Mouse (Mus musculus) embryonic facial prominence, embryonic 15.5 days (tissue): Measurements from ENCODE around the gene Hadhb. TPM values are rescaled to one million over a fixed set of nuclear protein-coding genes. Genes with fewer than 3 reads are reported as not detected.

ENCODE experiments used
- ATAC-seq: fragments of 200-750 bp; cut with Nextera tagmentation; 2 replicates; pipeline ENCODE4 v1.8.0; 2017; ENCODE audit warnings: low read depth, moderate TSS enrichment; ENCODE audit not compliant: insufficient number of reproducible peaks, low FRiP score, low TSS enrichment
- H3K27ac ChIP-seq: fragments of 300-500 bp; sonication (generic); replicated peaks from 2 replicates; pipeline ENCODE4 v1.5.1; 2015; ENCODE audit warnings: mild to moderate bottlenecking, inconsistent platforms
- H3K27me3 ChIP-seq: fragments of 300-500 bp; sonication (generic); 2 replicates; pipeline ENCODE4 v1.6.1; 2015; ENCODE audit warnings: inconsistent platforms
- H3K36me3 ChIP-seq: fragments of 300-500 bp; sonication (generic); 2 replicates; pipeline ENCODE4 v1.6.1; 2015; ENCODE audit warnings: mild to moderate bottlenecking, inconsistent platforms
- H3K4me1 ChIP-seq: fragments of 300-500 bp; sonication (generic); 2 replicates; pipeline ENCODE4 v1.6.1; 2015; ENCODE audit warnings: inconsistent platforms
- H3K4me2 ChIP-seq: fragments of 300-500 bp; sonication (generic); replicated peaks from 2 replicates; pipeline ENCODE4 v1.6.1; 2015; ENCODE audit warnings: mild to moderate bottlenecking, inconsistent platforms
- H3K4me3 ChIP-seq: fragments of 300-500 bp; sonication (generic); replicated peaks from 2 replicates; pipeline ENCODE4 v1.5.1; 2015; ENCODE audit warnings: mild to moderate bottlenecking, inconsistent platforms
- H3K9ac ChIP-seq: fragments of 300-500 bp; sonication (generic); 2 replicates; pipeline ENCODE4 v1.6.1; 2015; ENCODE audit warnings: inconsistent platforms
- H3K9me3 ChIP-seq: fragments of 300-500 bp; sonication (generic); replicated peaks from 2 replicates; pipeline ENCODE4 v1.6.1; 2016; ENCODE audit warnings: inconsistent platforms
- WGBS: fragments of 180-500 bp; shearing (Covaris S2); methylation state at CpG from one replicate; pipeline ENCODE4 v1.1.7; 2015; 5-methylcytosine and 5-hydroxymethylcytosine counted together
- polyA plus RNA-seq: library from polyadenylated mRNA; unstranded; fragments of >200 nt; fragmentation: Nextera tagmentation; extraction: Ambion mirVana; gene quantifications from 2 replicates; pipeline ENCODE4 v1.2.1, GENCODE M21; 2015

The Hadhb gene
- polyA plus RNA-seq, 1 experiment from 2014 or later, result 140 TPM

- no peaks in the 10 kb centered on the region for H3K27me3 ChIP-seq
- H3K9ac ChIP-seq, result peak overlapping the region; percentile 70
- peak overlapping the region; percentile 78 for H3K4me3 ChIP-seq
- peaks cover 9% of the 10 kb centered on the region; the same call in 1 of the 2 replicates for H3K4me1 ChIP-seq
- no peaks in the 10 kb centered on the region for H3K9me3 ChIP-seq
- WGBS, result 16% methylated on average over 4 of the region's 4 CpGs
- ATAC-seq, result no peak
- H3K36me3 ChIP-seq, result no peaks in the 10 kb centered on the region
- H3K27ac ChIP-seq, result 0 out of 2 replicates have a peak overlapping the region, but pooled peaks have one; percentile 87
- H3K4me2 ChIP-seq, result peak overlapping the region; percentile 69
These were observed 1.0 kb upstream of the Hadhb start for GRCm38 (mm10) chr5:30154013-30154412.

- H3K9ac ChIP-seq, result peak overlapping the region; percentile 70
- under 1% methylated on average over 31 of the region's 31 CpGs for WGBS
- ATAC-seq, result peak; percentile 58
- no peaks in the 10 kb centered on the region for H3K27me3 ChIP-seq
- no peaks in the 10 kb centered on the region for H3K9me3 ChIP-seq
- H3K36me3 ChIP-seq, result no peaks in the 10 kb centered on the region
- H3K4me3 ChIP-seq, result peak overlapping the region; percentile 78
- H3K27ac ChIP-seq, result peak overlapping the region; percentile 87
- H3K4me2 ChIP-seq, result peak overlapping the region; percentile 69
- peaks cover 9% of the 10 kb centered on the region; the same call in 1 of the 2 replicates for H3K4me1 ChIP-seq
These were observed 346 bp downstream of the Hadhb start for GRCm38 (mm10) chr5:30155395-30155792.

GRCm38 (mm10) chr5:30155821-30156629 is 977 bp downstream of the Hadhb start:
- Histone ChIP-seq H3K9me3 (no peaks in the 10 kb centered on the region), H3K27ac (peak overlapping the region; percentile 87)
- WGBS, result 28% methylated on average over 13 of the region's 13 CpGs

DNA sequence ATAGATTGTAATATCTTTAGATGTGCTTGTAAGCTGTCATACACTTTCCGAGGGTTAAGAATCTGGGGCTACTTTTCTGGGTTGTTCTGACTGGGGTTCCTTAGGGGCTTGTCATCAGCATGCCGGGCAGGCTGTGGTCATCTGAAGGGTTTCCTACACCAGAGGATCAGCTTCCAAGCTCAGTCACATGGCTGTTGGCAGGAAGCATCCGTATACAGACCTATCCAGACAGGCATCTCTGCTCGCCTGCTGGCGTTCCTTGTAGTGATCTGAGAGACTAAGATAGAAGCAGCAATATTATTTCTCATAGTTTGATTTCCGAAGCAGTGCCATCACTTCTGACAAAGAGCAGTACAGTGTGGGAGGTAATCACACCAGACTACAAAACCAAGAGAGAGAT is 4.6 kb downstream of the Hadhb start:
- WGBS, result 82% methylated on average over 6 of the region's 6 CpGs
- Histone ChIP-seq H3K4me1 (peaks cover 4% of the 10 kb centered on the region; the same call in 1 of the 2 replicates), H3K4me2 (no peak overlapping the region), H3K4me3 (no peak overlapping the region), H3K27ac (no peak overlapping the region), H3K36me3 (no peaks in the 10 kb centered on the region), H3K9me3 (no peaks in the 10 kb centered on the region), H3K9ac (no peak overlapping the region), H3K27me3 (no peaks in the 10 kb centered on the region)
- ATAC-seq, result no peak

More at GRCm38 (mm10) chr5:30155821-30156629, 977 bp downstream of the Hadhb start:
- H3K4me3 ChIP-seq, result peak overlapping the region; percentile 78
- H3K27me3 ChIP-seq, result no peaks in the 10 kb centered on the region
- H3K9ac ChIP-seq, result peak overlapping the region; percentile 70
- no peak for ATAC-seq
- H3K36me3 ChIP-seq, result no peaks in the 10 kb centered on the region
- H3K4me2 ChIP-seq, result peak overlapping the region; percentile 69
- H3K4me1 ChIP-seq, result peaks cover 9% of the 10 kb centered on the region; the same call in 1 of the 2 replicates

- no peak for ATAC-seq
- no peak overlapping the region for H3K4me2 ChIP-seq
- H3K9ac ChIP-seq, result no peak overlapping the region
- 0 out of 2 replicates have a peak, but pooled peaks cover 4% of the 10 kb centered on the region for H3K36me3 ChIP-seq
- H3K4me3 ChIP-seq, result no peak overlapping the region
- no peaks in the 10 kb centered on the region for H3K4me1 ChIP-seq
- WGBS, result 93% methylated on average over 1 of the region's 1 CpGs
- no peak overlapping the region for H3K27ac ChIP-seq
- no peaks in the 10 kb centered on the region for H3K9me3 ChIP-seq
- no peaks in the 10 kb centered on the region for H3K27me3 ChIP-seq
These were observed 6.8 kb downstream of the Hadhb start for GRCm38 (mm10) chr5:30161836-30162235.

- Histone ChIP-seq H3K4me3 (no peak overlapping the region), H3K27me3 (no peaks in the 10 kb centered on the region), H3K27ac (no peak overlapping the region), H3K36me3 (0 out of 2 replicates have a peak, but pooled peaks cover 4% of the 10 kb centered on the region), H3K9ac (no peak overlapping the region), H3K4me2 (no peak overlapping the region), H3K9me3 (no peaks in the 10 kb centered on the region), H3K4me1 (no peaks in the 10 kb centered on the region)
- WGBS, result 80% methylated on average over 6 of the region's 6 CpGs
- no peak for ATAC-seq
These were observed 7.3 kb downstream of the Hadhb start for GRCm38 (mm10) chr5:30162339-30162738.

DNA sequence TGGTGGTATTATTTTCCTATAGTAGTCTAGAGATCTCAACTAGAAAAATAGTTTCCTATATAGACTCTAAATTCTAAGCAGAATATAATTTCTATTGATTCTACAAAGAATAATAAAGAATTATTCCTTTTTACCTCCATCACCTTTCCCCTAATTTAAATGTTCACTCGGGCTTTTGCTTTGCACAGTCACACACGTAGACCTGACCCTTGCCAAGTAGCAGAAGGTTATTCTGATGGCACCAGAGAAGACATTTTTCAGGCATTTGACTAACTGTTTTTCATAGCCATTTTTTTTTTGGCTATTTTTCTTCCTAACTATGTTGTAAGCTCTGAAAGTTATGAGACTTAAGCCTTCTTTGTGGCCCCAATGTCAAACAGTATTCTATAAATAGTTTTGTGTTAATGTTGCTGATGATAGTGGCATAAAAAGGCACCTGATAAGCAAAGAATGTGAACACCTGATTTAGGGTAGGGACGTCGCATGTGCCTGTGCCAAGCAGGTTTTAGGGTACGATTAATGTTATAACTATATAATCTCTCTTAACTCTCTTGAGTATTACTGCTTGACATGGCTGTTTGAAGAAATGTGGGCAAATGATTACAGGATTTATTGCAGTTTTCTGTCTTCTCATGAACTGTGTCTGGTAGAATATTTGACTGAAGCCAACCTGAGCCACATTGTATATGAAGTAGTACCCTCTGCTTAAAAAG is 10.3 kb downstream of the Hadhb start:
- peaks cover 27% of the 10 kb centered on the region for H3K36me3 ChIP-seq
- 89% methylated on average over 5 of the region's 5 CpGs for WGBS
- H3K27me3 ChIP-seq, result no peaks in the 10 kb centered on the region
- H3K4me2 ChIP-seq, result no peak overlapping the region
- ATAC-seq, result no peak
- H3K9me3 ChIP-seq, result no peaks in the 10 kb centered on the region
- no peak overlapping the region for H3K27ac ChIP-seq
- no peak overlapping the region for H3K4me3 ChIP-seq
- no peak overlapping the region for H3K9ac ChIP-seq
- H3K4me1 ChIP-seq, result no peaks in the 10 kb centered on the region

GRCm38 (mm10) chr5:30170303-30170940 is 15.4 kb downstream of the Hadhb start:
- Histone ChIP-seq H3K4me2 (no peak overlapping the region), H3K4me3 (no peak overlapping the region), H3K27ac (peak overlapping the region; percentile 48; the same call in 1 of the 2 replicates), H3K9me3 (no peaks in the 10 kb centered on the region), H3K4me1 (peaks cover 9% of the 10 kb centered on the region), H3K9ac (no peak overlapping the region), H3K27me3 (no peaks in the 10 kb centered on the region), H3K36me3 (peaks cover 60% of the 10 kb centered on the region)
- ATAC-seq, result no peak
- WGBS, result 69% methylated on average over 5 of the region's 5 CpGs

DNA sequence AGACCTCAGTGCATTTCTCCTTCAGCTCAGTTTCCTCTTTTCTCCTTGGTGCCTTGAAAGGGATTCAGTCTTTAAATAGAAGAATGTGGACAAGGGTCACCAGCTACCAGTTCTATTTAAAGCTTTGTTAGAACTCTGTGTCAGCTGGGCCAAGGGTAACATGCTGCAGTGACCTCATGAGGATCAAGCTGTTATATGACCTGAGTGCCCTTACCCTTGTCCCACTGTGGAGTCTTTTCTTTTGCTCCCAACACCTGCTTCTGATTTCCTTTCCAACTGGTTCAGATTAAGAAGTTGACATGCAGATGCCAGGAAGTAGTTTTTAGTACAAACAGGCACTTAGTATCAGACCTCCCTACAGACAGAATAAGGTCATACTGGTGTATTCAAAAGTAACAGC is 17.1 kb downstream of the Hadhb start:
- Histone ChIP-seq H3K4me1 (peaks cover 9% of the 10 kb centered on the region), H3K27me3 (no peaks in the 10 kb centered on the region), H3K4me2 (no peak overlapping the region), H3K9me3 (no peaks in the 10 kb centered on the region), H3K27ac (peak overlapping the region; percentile 35; the same call in 1 of the 2 replicates), H3K4me3 (no peak overlapping the region), H3K36me3 (peaks cover 77% of the 10 kb centered on the region), H3K9ac (no peak overlapping the region)
- peak; percentile 47; the same call in 1 of the 2 replicates for ATAC-seq

DNA sequence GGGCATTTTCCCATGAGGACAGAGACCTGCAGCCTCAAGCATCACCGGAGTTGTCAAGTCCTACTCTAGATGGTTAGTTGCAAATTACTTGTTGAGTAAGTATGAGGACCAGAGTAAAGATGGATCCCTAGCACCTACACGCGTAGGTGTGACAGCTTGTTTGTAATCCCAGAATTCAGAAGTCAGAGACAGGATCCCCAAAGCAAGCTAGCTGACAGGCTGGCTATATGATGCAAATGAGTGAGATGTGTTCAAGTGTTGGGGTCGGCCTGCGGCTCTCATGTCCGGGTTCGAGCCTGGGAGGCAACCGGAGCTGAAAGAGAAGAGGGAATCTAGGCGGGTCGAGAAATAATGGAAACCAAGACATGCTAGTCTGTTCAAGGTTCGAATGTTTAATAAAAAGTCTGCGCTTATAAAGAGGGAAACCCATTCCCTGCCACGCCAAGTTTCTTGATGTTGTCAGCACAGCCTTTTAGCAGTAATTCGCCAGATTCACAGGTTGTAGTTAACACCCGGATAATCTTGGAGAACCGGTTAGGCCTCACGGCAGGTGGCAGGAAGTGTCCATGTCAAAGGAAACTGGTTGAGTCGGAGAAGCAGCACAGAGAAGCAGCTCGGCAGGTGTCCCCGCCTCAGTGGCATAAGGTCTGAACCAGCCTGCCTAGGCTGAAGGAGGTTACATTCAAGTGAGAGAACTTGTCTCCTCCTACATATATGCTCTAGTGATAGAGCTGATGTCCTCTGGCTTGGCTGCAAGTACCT is 18.1 kb downstream of the Hadhb start:
- Histone ChIP-seq H3K9ac (no peak overlapping the region), H3K4me3 (no peak overlapping the region), H3K27me3 (no peaks in the 10 kb centered on the region), H3K27ac (0 out of 2 replicates have a peak overlapping the region, but pooled peaks have one; percentile 34), H3K36me3 (peaks cover 78% of the 10 kb centered on the region), H3K9me3 (no peaks in the 10 kb centered on the region), H3K4me2 (no peak overlapping the region), H3K4me1 (peaks cover 9% of the 10 kb centered on the region)
- no peak for ATAC-seq
- 35% methylated on average over 20 of the region's 20 CpGs for WGBS
